Mouse (Mus musculus): ENCODE data around the gene Khnyn.

DNA sequence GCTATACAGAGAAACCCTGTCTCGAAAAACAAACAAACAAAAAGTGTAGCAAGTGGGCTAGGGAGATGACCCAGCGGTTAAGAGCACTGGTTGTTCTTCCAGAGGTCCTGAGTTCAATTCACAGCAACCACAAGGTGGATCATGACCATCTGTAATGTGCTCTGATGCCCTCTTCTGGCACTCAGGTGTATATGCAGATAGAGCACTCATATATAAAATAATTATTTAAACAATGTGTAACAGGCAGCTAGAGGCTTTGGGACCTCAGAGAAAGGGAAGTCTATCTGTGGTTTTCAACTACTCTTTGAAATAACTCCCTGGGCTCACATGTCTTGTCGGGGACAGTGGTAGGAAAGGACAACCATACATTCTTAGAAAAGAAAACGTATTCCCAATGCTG is 46.0 kb upstream of the Khnyn start:
- TF ChIP-seq POLR2A (IDR thresholded peaks at IDR 0.05; ENCODE audit: low read depth, low read length) (no peak), CTCF (IDR thresholded peaks at IDR 0.05; ENCODE audit: extremely low read depth, insufficient read length, insufficient replicate concordance, low read depth, low read length) (no peak)

All from small intestine, adult 2 months (tissue).